Mouse (Mus musculus) olfactory bulb, adult 2 months (tissue): Measurements from ENCODE around the gene Inpp5b.

ENCODE experiments used
- CTCF ChIP-seq: fragments of 200-500 bp; IDR thresholded peaks from 2 replicates; pipeline ENCODE4 v1.5.1; 2012; ENCODE audit warnings: low read depth, mild to moderate bottlenecking, low read length, moderate library complexity; ENCODE audit not compliant: insufficient read depth
- POLR2A ChIP-seq: fragments of 200-500 bp; IDR thresholded peaks from 2 replicates; pipeline ENCODE4 v1.6.1; 2012; ENCODE audit warnings: mild to moderate bottlenecking, low read depth, low read length, moderate library complexity; ENCODE audit not compliant: insufficient read depth

DNA sequence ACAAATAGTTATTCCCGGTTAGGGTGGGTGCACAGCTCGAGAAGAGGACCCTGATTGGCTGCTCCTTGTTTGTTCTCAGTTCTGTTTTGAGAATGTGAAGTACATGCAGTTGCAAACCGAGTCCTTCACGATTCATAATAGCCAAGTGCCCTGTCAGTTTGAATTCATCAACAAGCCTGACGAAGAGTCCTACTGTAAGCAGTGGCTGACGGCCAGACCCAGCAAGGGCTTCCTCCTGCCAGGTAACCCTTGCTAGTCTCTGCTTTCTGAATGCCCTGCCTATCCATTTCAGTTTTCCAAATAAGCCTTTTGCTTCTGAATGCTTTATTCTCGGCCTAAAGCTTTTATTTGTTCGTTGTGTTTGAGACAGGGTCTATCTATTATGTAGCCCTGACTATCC is 50.5 kb downstream of the Inpp5b start:
- TF ChIP-seq CTCF (no peak), POLR2A (no peak)
